Comparison of ENCODE assay signal across 9 mouse cellular contexts in the genomic region with DNA sequence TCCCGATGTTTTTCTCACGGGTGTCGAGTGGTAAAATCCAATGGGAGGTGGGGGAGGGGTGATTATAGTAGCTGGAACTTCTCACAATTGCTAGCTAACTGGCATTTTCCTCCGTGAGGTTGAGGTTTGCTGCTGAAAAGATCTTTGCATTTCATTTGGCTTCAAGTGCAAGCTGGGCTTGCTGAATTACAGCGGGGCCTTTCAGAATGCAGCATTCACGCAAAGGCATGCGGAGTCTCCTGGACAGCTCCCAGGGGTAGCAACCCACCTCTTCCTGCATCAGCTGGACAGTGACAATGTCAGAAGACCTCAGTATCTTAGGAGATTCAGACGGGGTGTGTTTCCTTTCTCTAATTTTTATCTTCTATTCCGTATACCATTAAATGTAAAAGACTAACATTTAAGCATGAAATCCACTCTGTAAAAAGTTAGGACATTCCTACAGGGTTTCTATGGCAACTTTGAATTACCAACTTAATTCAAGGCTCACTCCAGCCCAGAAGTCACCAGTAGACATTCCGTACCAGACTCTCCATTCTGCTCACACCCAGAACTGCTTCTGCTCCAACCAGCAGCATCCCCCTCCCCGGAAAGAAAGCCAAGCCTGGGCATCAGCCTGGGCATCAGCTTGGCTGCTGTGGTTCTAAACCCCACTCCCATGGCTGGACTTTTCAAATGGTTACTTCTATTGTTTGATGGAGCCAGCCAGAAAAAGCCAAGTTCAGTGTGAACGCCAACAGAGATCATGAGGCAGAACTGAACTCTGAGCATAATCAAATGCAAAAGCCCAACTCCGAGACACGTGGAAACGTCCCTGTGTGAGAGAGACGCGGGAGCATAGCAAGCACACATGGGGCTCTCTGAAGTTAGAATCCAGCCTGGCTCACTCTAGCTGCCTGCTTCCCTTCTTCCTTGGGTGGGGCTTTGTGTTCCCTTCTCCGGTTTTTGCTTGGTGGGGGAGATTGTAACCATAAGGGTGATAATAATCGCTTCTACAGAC. TPM values are rescaled to one million over a fixed set of nuclear protein-coding genes. Genes with fewer than 3 reads are reported as not detected.
DNase-seq lines count a peak whose midpoint lies in the region; ATAC-seq and TF ChIP-seq lines count a peak whose summit lies in the region.
"Had no signal": no experiment of that assay in that cellular context is flagged by ENCODE, and none has a peak within 500 bp of the region (broad histone marks: within the 10 kb centered on the region; RNA-seq: fewer than 3 reads in every experiment).

No protein-coding gene starts in this region.

- no peak overlapping the region for H3K9ac ChIP-seq in kidney, embryonic 14.5 days (ENCODE audit: low read depth, low read length)
- no peak overlapping the region for H3K9ac ChIP-seq in embryonic facial prominence, embryonic 13.5 days
- no peak overlapping the region for H3K9ac ChIP-seq in hindbrain, embryonic 15.5 days
- no peak overlapping the region for H3K9ac ChIP-seq in neural tube, embryonic 13.5 days
- H3K9ac ChIP-seq in liver, postnatal 0 days (replicated peaks), result no peak overlapping the region

- H3K4me2 ChIP-seq in kidney, embryonic 14.5 days (replicated peaks; ENCODE audit: low read depth, low read length), result no peak overlapping the region
- H3K4me2 ChIP-seq in embryonic facial prominence, embryonic 13.5 days, result peak overlapping the region; percentile 36
- H3K4me2 ChIP-seq in hindbrain, embryonic 15.5 days, result peak overlapping the region; percentile 39
- H3K4me2 ChIP-seq in neural tube, embryonic 13.5 days, result peak overlapping the region; percentile 34
- H3K4me2 ChIP-seq in liver, postnatal 0 days (ENCODE audit: low read depth, low read length), result no peak overlapping the region

- TF ChIP-seq EP300 in liver, postnatal 0 days (IDR thresholded peaks at IDR 0.05; ENCODE audit: low read depth), result no peak

- peak; percentile 12 for DNase-seq in kidney, postnatal 10 days
- DNase-seq in liver, postnatal 0 days, result no peak
- no peak for DNase-seq in urinary bladder, adult 18-20 months (ENCODE audit: low spot score in 2 of 2)
- no peak for DNase-seq in spleen, adult 18-20 months

- no peaks in the 10 kb centered on the region for H3K4me1 ChIP-seq in kidney, embryonic 14.5 days (ENCODE audit: control insufficient read depth, insufficient read depth, low read length)
- H3K4me1 ChIP-seq in embryonic facial prominence, embryonic 13.5 days, result peaks cover 20% of the 10 kb centered on the region
- peaks cover 17% of the 10 kb centered on the region for H3K4me1 ChIP-seq in hindbrain, embryonic 15.5 days (replicated peaks)
- H3K4me1 ChIP-seq in neural tube, embryonic 13.5 days (replicated peaks), result peaks cover 29% of the 10 kb centered on the region
- H3K4me1 ChIP-seq in liver, postnatal 0 days (ENCODE audit: insufficient read depth), result 0 out of 2 replicates have a peak, but pooled peaks cover 2% of the 10 kb centered on the region

- H3K9me3 ChIP-seq in kidney, embryonic 14.5 days (ENCODE audit: control insufficient read depth, low read length), result no peaks in the 10 kb centered on the region
- no peaks in the 10 kb centered on the region for H3K9me3 ChIP-seq in embryonic facial prominence, embryonic 13.5 days
- no peaks in the 10 kb centered on the region for H3K9me3 ChIP-seq in hindbrain, embryonic 15.5 days
- H3K9me3 ChIP-seq in neural tube, embryonic 13.5 days, result no peaks in the 10 kb centered on the region
- H3K9me3 ChIP-seq in liver, postnatal 0 days (ENCODE audit: low read length), result no peaks in the 10 kb centered on the region

- H3K4me3 ChIP-seq in kidney, embryonic 14.5 days (ENCODE audit: low read length), result no peak overlapping the region
- H3K4me3 ChIP-seq in embryonic facial prominence, embryonic 13.5 days, result no peak overlapping the region
- H3K4me3 ChIP-seq in hindbrain, embryonic 15.5 days, result 0 out of 2 replicates have a peak overlapping the region, but pooled peaks have one; percentile 2
- H3K4me3 ChIP-seq in neural tube, embryonic 13.5 days, result no peak overlapping the region
- H3K4me3 ChIP-seq in liver, postnatal 0 days (ENCODE audit: low read depth, low read length), result no peak overlapping the region

- WGBS in kidney, embryonic 14.5 days, result 54% methylated on average over 19 of the region's 19 CpGs
- WGBS in embryonic facial prominence, embryonic 13.5 days, result 38% methylated on average over 19 of the region's 19 CpGs
- 14% methylated on average over 19 of the region's 19 CpGs for WGBS in hindbrain, embryonic 15.5 days
- WGBS in neural tube, embryonic 13.5 days, result 19% methylated on average over 19 of the region's 19 CpGs
- WGBS in liver, postnatal 0 days (ENCODE audit: insufficient replicate concordance), result 68% methylated on average over 19 of the region's 19 CpGs

- no peak overlapping the region for H3K27ac ChIP-seq in kidney, embryonic 14.5 days (ENCODE audit: low read depth, low read length)
- peak overlapping the region; percentile 28; the same call in 1 of the 2 replicates for H3K27ac ChIP-seq in embryonic facial prominence, embryonic 13.5 days
- peak overlapping the region; percentile 58; the same call in 1 of the 2 replicates for H3K27ac ChIP-seq in hindbrain, embryonic 15.5 days (replicated peaks)
- H3K27ac ChIP-seq in neural tube, embryonic 13.5 days (replicated peaks), result peak overlapping the region; percentile 62
- H3K27ac ChIP-seq in liver, postnatal 0 days (ENCODE audit: low read depth), result no peak overlapping the region

- TF ChIP-seq CTCF in liver, postnatal 0 days (IDR thresholded peaks at IDR 0.05; ENCODE audit: low read depth), result no peak

- no peak for ATAC-seq in kidney, embryonic 14.5 days (ENCODE audit: low FRiP score, low TSS enrichment)
- ATAC-seq in embryonic facial prominence, embryonic 13.5 days (ENCODE audit: insufficient number of reproducible peaks, insufficient read depth, low FRiP score, low TSS enrichment, low read depth), result no peak
- ATAC-seq in hindbrain, embryonic 15.5 days (ENCODE audit: low FRiP score, low read depth), result peak; percentile 87
- peak; percentile 84 for ATAC-seq in neural tube, embryonic 13.5 days (ENCODE audit: low read depth)
- ATAC-seq in liver, postnatal 0 days, result no peak
- ATAC-seq: intestine, postnatal 0 days had no signal

- no peaks in the 10 kb centered on the region for H3K27me3 ChIP-seq in kidney, embryonic 14.5 days (ENCODE audit: control insufficient read depth, insufficient read depth, low read length)
- H3K27me3 ChIP-seq in embryonic facial prominence, embryonic 13.5 days, result no peaks in the 10 kb centered on the region
- no peaks in the 10 kb centered on the region for H3K27me3 ChIP-seq in hindbrain, embryonic 15.5 days
- H3K27me3 ChIP-seq in neural tube, embryonic 13.5 days, result no peaks in the 10 kb centered on the region
- H3K27me3 ChIP-seq in liver, postnatal 0 days (ENCODE audit: insufficient read depth, low read length), result no peaks in the 10 kb centered on the region

- no peaks in the 10 kb centered on the region for H3K36me3 ChIP-seq in kidney, embryonic 14.5 days (ENCODE audit: control insufficient read depth, insufficient read depth, low read length)
- H3K36me3 ChIP-seq in embryonic facial prominence, embryonic 13.5 days, result no peaks in the 10 kb centered on the region
- no peaks in the 10 kb centered on the region for H3K36me3 ChIP-seq in hindbrain, embryonic 15.5 days
- no peaks in the 10 kb centered on the region for H3K36me3 ChIP-seq in neural tube, embryonic 13.5 days
- H3K36me3 ChIP-seq in liver, postnatal 0 days (replicated peaks; ENCODE audit: insufficient read depth, low read length), result no peaks in the 10 kb centered on the region

RNA-seq across cellular contexts. Expression of a gene that starts 30.5 kb away (rescaled TPM):
- polyA plus RNA-seq in kidney, embryonic 14.5 days (2014; fragmentation: Nextera tagmentation; extraction: Ambion mirVana), result 3.4 and 4.8 TPM in 2 replicates
- 2.5 and 3.9 TPM in 2 replicates for polyA plus RNA-seq in embryonic facial prominence, embryonic 13.5 days (2015; fragmentation: Nextera tagmentation; extraction: Ambion mirVana)
- 11.8 and 16.3 TPM in 2 replicates for polyA plus RNA-seq in hindbrain, embryonic 15.5 days (2015; fragmentation: Nextera tagmentation; extraction: Ambion mirVana)
- 5.9 and 8.3 TPM in 2 replicates for polyA plus RNA-seq in neural tube, embryonic 13.5 days (2015; fragmentation: Nextera tagmentation; extraction: Ambion mirVana)
- polyA plus RNA-seq in liver, postnatal 0 days (2015; fragmentation: Nextera tagmentation; extraction: Ambion mirVana), result 1.5 TPM in 2 replicates

Comparison
In these comparisons a context has a peak if more than half of its experiments do, and no peak if none do; other contexts are left out.
1. ATAC-seq: peak in hindbrain, embryonic 15.5 days (single experiment) and neural tube, embryonic 13.5 days (single experiment); none in kidney, embryonic 14.5 days (single experiment), embryonic facial prominence, embryonic 13.5 days (single experiment) and liver, postnatal 0 days (single experiment).
2. H3K27ac ChIP-seq: peak in embryonic facial prominence, embryonic 13.5 days (single experiment), hindbrain, embryonic 15.5 days (single experiment) and neural tube, embryonic 13.5 days (single experiment); none in kidney, embryonic 14.5 days (single experiment) and liver, postnatal 0 days (single experiment).
3. H3K4me2 ChIP-seq: peak in embryonic facial prominence, embryonic 13.5 days (single experiment), hindbrain, embryonic 15.5 days (single experiment) and neural tube, embryonic 13.5 days (single experiment); none in kidney, embryonic 14.5 days (single experiment) and liver, postnatal 0 days (single experiment).